Mouse (Mus musculus) forelimb bud, embryonic 11.5 days (tissue): ENCODE measurements around the gene Plbd2.
A peak's percentile ranks its signal among the peaks of the same experiment; 100 is the strongest.
"Not testable (repeated sequence)": the region's sequence is repeated elsewhere in the genome, so short reads cannot be mapped to it uniquely, and the experiment has no call there.

ENCODE experiments used
- DNase-seq: peaks from one replicate; pipeline ENCODE4 v3.0.0-alpha.2; 2012; ENCODE audit warnings: low read depth, low spot score

Plbd2 gene

GRCm38 (mm10) chr5:120511643-120512220 is 8.3 kb upstream of the Plbd2 start:
- DNase-seq: no peak

GRCm38 (mm10) chr5:120510982-120511642 is 7.7 kb upstream of the Plbd2 start, which contains the start of gene Slc8b1:
Gene Slc8b1 (plus strand): TSS chr5:120511168.
- DNase-seq: peak; percentile 88

- DNase-seq: no peak
Observed at GRCm38 (mm10) chr5:120507311-120507710, 3.9 kb upstream of the Plbd2 start.

- DNase-seq: no peak
Observed at GRCm38 (mm10) chr5:120506490-120506889, 3.1 kb upstream of the Plbd2 start.

GRCm38 (mm10) chr5:120505781-120506180 is 2.4 kb upstream of the Plbd2 start:
- no peak for DNase-seq

GRCm38 (mm10) chr5:120505368-120505767 is 1.9 kb upstream of the Plbd2 start:
- peak; percentile 76 for DNase-seq

GRCm38 (mm10) chr5:120502675-120503143 is 716 bp downstream of the Plbd2 start:
- DNase-seq: no peak

- no peak for DNase-seq
Observed at GRCm38 (mm10) chr5:120502147-120502621, 1.2 kb downstream of the Plbd2 start.

GRCm38 (mm10) chr5:120500609-120501008 is 2.8 kb downstream of the Plbd2 start:
- DNase-seq: not testable (repeated sequence)

GRCm38 (mm10) chr5:120499202-120499601 is 4.2 kb downstream of the Plbd2 start:
- no peak for DNase-seq

- no peak for DNase-seq
Observed at GRCm38 (mm10) chr5:120497071-120497470, 6.4 kb downstream of the Plbd2 start.

- DNase-seq: no peak
Observed at GRCm38 (mm10) chr5:120495703-120496226, 7.7 kb downstream of the Plbd2 start.

GRCm38 (mm10) chr5:120495064-120495702 is 8.2 kb downstream of the Plbd2 start:
- DNase-seq: no peak

- DNase-seq: no peak
Observed at GRCm38 (mm10) chr5:120493873-120494395, 9.5 kb downstream of the Plbd2 start.

- DNase-seq: no peak
Observed at GRCm38 (mm10) chr5:120493440-120493839, 10.0 kb downstream of the Plbd2 start.

- DNase-seq: no peak
Observed at GRCm38 (mm10) chr5:120492437-120492836, 11.0 kb downstream of the Plbd2 start.

- DNase-seq: no peak
Observed at GRCm38 (mm10) chr5:120490679-120491192, 12.7 kb downstream of the Plbd2 start.

- DNase-seq: no peak
Observed at GRCm38 (mm10) chr5:120487844-120488243, 15.6 kb downstream of the Plbd2 start.

- DNase-seq: no peak
Observed at GRCm38 (mm10) chr5:120483399-120483798, 20.0 kb downstream of the Plbd2 start.

- no peak for DNase-seq
Observed at GRCm38 (mm10) chr5:120481205-120481604, 22.2 kb downstream of the Plbd2 start.

- DNase-seq: no peak
Observed at GRCm38 (mm10) chr5:120479538-120479937, 23.9 kb downstream of the Plbd2 start.

- no peak for DNase-seq
Observed at GRCm38 (mm10) chr5:120477993-120478392, 25.4 kb downstream of the Plbd2 start.
